Mouse (Mus musculus) heart, postnatal 0 days (tissue): Measurements from ENCODE around the gene Ofcc1.

Experiments used
- CTCF ChIP-seq: IDR thresholded peaks from 2 replicates; pipeline ENCODE4 v1.5.1; 2016; ENCODE audit warnings: antibody characterized with exemption, control low read depth, low read depth
- EP300 ChIP-seq: IDR thresholded peaks from 2 replicates; pipeline ENCODE4 v1.6.1; 2016; ENCODE audit warnings: antibody characterized with exemption, low read depth

DNA sequence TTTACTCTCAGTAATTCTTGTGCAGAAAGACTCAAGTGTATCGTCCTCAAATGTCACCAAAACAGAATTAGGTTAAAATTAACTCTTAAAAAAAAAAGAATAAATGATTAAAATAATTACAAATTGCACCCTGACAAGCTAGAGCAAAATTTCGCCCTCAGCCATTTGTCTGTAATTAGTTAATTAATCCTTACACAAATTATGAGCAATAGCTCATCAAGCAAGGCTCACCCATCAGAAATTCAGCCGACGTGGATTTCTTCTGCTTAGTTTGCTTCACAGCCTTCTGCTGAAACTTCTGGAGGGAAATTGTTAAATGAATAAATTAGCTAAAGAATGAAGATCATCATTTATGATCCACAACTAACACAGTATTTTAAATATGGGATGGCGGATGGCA lies 80.6 kb downstream of the Ofcc1 start:
- TF ChIP-seq CTCF: no peak
- no peak for TF ChIP-seq EP300
